Mouse (Mus musculus) hematopoietic stem cell, adult 5-6 weeks (primary cell): Measurements from ENCODE around the gene Vil1. TPM values are rescaled to one million over a fixed set of nuclear protein-coding genes. Genes with fewer than 3 reads are reported as not detected.

Experiments
- ATAC-seq, 2 experiments: fragments of 125-278 bp in 1 of 2; replicated peaks in 1 of 2; 2 replicates each; pipeline ENCODE4 v1.8.0; 2016 to 2017; ENCODE audit warnings: inconsistent platforms in 2 of 2, mild to moderate bottlenecking in 2 of 2, moderate number of reproducible peaks in 2 of 2, low read depth in 1 of 2, moderate TSS enrichment in 1 of 2; ENCODE audit not compliant: low FRiP score in 2 of 2, poor library complexity in 2 of 2, severe bottlenecking in 2 of 2, insufficient read depth in 1 of 2, low TSS enrichment in 1 of 2
- total RNA-seq: library from RNA; stranded (forward); fragments of 172-1452, 232-1000 nt; gene quantifications from 2 replicates; pipeline ENCODE4 v1.2.3, GENCODE M21; 2017

Gene Vil1
- total RNA-seq, 1 experiment from 2014 or later: 0.55 TPM

DNA sequence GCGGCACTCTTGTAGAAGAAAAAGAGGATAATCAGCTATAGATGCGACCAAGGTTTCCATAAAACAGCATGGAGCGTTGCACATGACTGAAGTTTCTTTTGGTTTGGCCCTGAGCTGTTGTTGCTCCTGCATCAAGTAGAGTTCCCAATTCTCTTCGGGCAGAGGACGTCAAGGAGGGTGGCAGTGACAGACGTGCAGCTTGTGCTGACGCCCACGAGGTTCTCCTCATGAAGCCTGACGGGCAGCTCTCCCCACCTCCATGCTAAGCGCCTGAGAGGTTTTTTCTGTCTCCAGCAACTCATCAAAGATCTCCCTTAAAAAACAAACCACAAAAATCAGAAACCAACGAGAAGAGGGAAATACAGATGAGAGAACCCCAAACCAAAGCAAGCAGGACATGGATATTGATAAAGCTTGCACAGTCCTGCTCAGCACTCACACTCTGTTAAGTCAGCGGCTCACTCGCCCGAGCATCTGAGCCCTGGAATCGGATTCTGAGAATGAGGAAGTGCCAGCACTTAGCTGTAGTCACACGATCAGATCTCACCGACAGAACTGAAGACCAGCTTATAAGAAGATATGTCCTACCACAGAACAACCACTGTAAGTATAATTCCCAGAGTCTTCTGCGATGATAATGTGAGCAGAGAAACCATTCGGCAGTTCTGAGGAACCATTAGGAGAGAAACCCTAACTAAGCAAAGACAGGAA, 30.1 kb downstream of the Vil1 start:
- ATAC-seq: no peak

DNA sequence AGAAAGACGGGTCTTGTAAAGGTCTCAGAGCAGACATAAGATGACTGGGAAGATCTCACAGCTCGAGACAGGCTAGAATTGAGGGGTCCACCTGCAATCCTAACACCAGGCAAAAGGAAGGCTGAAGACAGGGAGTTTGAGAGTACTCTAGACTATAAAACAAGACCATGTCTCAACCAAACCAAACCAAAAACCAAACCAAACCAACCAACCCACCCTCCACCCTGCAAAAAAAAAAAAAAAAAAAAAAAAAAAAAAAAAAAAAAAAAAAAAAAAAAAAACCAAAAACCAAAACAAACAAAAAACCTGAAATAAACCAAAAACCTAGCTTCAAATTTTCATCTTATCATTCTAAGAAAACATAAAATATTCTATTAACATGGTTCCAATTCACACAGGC, 35.4 kb downstream of the Vil1 start:
- ATAC-seq: no peak

DNA sequence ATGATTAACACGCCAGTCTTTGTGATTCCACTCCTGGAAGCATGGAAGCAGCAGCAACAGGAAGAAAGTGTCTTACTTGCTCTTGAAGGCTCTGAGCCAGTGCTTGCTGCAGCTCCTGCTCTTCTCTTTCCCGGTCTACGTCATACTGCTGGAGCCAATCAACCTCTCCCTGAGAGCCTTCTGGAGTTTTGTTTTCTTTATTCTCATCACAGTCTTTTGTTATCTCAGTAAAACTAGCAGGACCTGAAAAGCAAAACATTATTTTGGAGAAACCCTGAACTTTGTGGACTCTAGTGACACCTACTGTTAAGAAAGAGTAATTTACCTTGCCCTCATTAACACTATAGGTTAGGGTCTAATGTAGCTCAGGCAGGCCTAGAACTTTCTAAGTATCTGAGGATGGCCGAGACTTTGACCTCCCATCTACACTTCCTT, 43.5 kb downstream of the Vil1 start:
- peak; percentile 56 to 62 for ATAC-seq

DNA sequence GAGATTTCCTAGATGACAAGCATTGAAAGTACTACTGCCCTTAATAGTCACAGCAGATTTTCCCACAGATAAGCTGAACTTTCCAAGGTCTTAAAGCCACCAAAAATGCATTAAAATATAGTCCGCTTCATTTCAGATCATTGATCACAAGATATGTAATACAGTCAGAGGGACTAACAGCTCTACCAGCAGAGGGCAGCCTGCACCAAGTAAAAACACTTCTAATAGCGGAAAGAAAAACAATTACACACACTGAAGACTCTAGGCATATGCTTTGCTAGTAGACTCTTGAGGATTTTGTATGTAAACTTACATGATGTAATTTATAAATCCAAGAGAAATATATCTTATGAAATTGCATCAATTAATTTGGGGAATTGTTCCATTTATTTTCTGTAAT, 51.1 kb downstream of the Vil1 start:
- peak in 1 of 2 experiments; percentile 22; a peak in 1 of 4 replicates for ATAC-seq

Other genes starting within 250 kb of the Vil1 start
- gene Cxcr1, start 214.7 kb upstream of the Vil1 start, total RNA-seq: 0.15 and 0.56 TPM in 2 replicates
- 345 and 397 TPM in 2 replicates for gene Arpc2, start 173.3 kb upstream of the Vil1 start, total RNA-seq
- 0.15 TPM in 1 of 2 replicates, not detected in the other for gene Gpbar1, start 130.8 kb upstream of the Vil1 start, total RNA-seq
- 115 and 150 TPM in 2 replicates for gene Aamp, start 124.6 kb upstream of the Vil1 start, total RNA-seq
- 12.3 and 29.0 TPM in 2 replicates for gene Pnkd, start 124.4 kb upstream of the Vil1 start, total RNA-seq
- 29.9 and 36.7 TPM in 2 replicates for gene Tmbim1, start 103.8 kb upstream of the Vil1 start, total RNA-seq
- 1.3 TPM in 1 of 2 replicates, not detected in the other for gene Catip, start 47.3 kb upstream of the Vil1 start, total RNA-seq
- gene Slc11a1, start 34.2 kb upstream of the Vil1 start, total RNA-seq: 3.2 TPM in 1 of 2 replicates, not detected in the other
- 38.1 and 40.0 TPM in 2 replicates for gene Ctdsp1, start 17.9 kb upstream of the Vil1 start, total RNA-seq
- gene Cnot9, start 96.7 kb downstream of the Vil1 start, total RNA-seq: 73.4 and 82.5 TPM in 2 replicates
- gene Plcd4, start 133.5 kb downstream of the Vil1 start, total RNA-seq: not detected in 2 replicates
- 62.7 and 63.0 TPM in 2 replicates for gene Usp37, start 134.9 kb downstream of the Vil1 start, total RNA-seq
- 10.2 and 18.1 TPM in 2 replicates for gene Zfp142, start 178.9 kb downstream of the Vil1 start, total RNA-seq
- 14.9 and 25.4 TPM in 2 replicates for gene Bcs1l, start 178.9 kb downstream of the Vil1 start, total RNA-seq
- gene Rnf25, start 192.0 kb downstream of the Vil1 start, total RNA-seq: 33.0 and 39.7 TPM in 2 replicates
- gene Stk36, start 192.1 kb downstream of the Vil1 start, total RNA-seq: 0.15 and 0.25 TPM in 2 replicates